Mouse (Mus musculus): ENCODE results near the gene Rnf41.

The Rnf41 gene

DNA sequence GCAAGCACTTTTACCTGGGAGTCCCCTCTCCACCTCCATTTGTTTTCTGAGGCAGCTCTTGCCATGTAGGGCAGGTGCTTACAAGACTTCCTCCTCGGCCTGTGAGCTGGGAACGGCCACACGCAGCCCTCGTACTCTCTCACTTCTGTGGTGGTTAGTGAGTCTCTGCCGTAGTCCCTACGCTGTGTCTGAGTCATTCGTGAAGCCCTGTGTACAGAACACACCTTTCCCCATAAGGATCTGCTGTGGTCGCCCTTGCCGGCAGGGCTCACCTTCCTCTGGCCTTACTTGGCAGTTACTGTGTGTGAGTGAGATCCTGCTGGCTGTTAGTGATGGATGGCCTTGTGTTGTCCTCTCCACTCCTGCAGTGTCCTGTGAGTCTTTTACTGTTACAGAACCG, 23.2 kb downstream of the Rnf41 start:
- no peak for DNase-seq

GRCm38 (mm10) chr10:128435186-128435823, 23.8 kb downstream of the Rnf41 start:
- DNase-seq = peak; percentile 85

GRCm38 (mm10) chr10:128435873-128436272, 24.4 kb downstream of the Rnf41 start:
- no peak for DNase-seq

GRCm38 (mm10) chr10:128436376-128436775, 24.9 kb downstream of the Rnf41 start:
- DNase-seq = no peak

GRCm38 (mm10) chr10:128438675-128439279, 27.3 kb downstream of the Rnf41 start:
- peak; percentile 16 for DNase-seq

GRCm38 (mm10) chr10:128440407-128440806, 28.9 kb downstream of the Rnf41 start:
- peak; percentile 32 for DNase-seq

DNA sequence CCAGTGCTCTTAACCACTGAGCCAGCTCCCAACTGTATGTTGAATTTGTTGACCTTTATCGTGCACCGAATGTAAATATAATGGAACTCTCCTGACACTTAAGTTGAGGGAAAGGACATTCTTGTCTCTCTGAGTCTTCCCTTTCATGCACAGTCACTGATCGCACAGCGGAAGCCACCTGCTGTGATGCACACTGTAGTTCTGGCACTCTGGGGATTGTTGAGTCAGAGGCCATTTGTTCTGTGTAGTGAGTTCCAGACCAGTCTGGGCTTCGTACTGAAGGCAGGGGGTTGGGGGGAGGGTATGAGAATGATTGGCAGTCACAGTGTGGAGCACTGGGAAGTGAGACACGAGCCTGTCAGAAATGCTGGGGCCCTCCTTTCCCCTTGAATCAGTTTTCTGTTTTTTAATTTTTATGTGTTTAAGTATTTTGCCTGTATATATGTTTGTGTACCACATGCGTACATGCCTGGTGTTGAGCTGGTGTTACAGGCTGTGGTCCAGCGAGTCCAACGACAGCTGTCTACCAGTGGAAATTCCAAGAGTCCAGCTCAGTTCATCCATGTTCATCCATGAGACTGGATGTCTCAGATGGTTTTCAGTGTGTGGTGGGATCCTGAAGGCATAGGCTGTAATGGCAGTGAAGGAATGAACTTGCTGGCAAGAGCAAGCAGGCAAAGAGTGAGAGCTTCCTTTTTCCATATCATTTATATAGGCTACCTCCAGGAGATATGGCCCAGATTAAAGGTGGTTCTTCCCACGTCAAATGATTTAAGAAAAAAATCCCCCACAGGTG, 30.1 kb downstream of the Rnf41 start:
- DNase-seq = no peak

DNA sequence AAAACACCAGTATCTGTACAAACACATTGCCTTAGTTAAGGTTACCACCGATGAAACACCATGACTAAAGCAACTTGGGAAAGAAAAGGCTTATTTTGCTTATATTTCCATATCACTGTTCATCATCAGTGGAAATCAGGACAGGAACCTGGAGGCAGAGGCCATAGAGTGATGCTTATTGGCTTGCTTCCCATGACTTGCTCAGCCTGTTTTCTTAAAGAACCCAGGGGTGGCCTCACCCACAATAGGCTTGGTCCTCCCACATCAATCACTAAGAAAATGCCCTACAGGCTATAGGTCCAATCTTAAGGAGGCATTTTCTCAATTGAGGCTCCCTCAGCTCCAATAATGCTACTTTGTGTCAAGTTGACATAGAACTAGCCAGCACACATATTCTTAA, 31.3 kb downstream of the Rnf41 start:
- DNase-seq = no peak

DNA sequence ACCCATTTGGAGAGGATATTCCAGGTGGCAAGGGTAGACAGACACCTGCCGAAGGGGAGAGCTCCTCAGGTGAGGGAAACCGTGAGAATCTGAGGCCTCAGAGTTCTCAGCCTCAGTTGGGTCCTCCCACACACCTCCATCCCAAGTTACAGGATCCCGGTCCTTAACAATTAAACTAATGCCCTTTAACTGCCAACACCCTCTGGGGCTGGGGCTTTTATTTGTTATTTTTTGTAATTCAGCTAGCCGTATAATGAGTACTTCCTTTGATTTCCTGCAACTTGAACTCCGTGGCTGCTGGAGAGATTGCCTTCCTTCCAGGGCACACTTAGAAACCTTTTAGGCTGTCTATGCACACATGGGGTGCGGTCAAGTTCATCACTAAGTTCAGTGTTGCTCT, 32.9 kb downstream of the Rnf41 start:
- DNase-seq = no peak

DNA sequence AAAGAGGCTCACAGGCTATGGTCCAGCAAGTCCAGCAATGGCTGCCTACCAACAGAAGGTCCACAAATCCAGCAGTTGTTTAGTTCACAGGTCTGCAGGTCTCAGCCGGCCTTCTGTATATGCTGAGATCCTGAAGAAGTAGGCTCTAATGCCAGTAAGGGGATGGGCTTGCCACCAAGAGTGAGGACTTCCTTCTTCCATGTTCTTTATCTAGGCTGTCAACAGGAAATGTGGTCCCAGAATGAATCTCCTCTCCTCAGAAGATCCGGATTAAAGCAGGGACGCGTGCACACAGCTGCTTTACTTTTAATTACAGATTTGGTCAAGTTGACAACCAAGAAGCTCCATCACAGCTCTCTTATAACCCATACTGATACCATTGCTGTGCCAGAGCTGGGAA, 34.0 kb downstream of the Rnf41 start:
- peak; percentile 13 for DNase-seq

- DNase-seq = no peak
These were observed 39.6 kb downstream of the Rnf41 start for GRCm38 (mm10) chr10:128451014-128451413.

DNA sequence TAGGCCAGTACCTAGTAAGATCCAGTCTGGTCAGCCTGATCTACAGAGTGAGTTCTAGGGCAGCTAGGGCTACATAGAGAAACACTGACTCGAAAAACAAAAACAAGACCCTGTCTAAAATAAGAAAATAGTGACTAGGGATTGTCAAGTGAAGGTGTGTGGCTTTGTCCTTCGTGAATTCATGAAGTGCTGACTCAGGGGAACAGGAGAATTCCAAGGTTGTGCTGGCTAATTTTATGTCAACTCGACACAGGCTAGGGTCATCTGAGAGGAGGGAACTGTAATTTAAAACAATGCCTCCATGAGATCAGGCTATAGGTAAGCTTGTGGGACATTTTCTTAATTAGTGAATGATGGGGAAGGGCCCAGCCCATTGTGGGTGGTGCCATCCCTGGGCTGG, 43.0 kb downstream of the Rnf41 start:
- DNase-seq = no peak

DNA sequence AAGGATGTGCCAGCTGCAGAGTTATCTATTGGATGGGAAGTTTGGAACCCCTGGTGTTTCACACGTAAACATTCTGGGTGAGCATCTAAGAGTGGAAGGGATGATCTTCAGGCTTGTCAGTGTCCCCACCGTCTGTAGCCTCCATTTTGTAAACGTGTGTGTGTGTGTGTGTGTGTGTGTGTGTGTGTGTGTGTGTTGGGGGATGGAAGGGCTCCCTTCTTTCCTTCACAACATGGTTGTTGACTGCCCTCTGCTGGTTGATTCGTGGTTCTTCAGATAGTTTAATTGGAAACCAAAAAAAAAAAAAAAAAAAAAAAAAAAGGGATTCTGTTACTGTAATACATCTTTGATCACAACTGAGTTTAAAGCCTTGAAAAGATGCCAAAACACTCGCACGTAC, 43.8 kb downstream of the Rnf41 start:
- DNase-seq = peak; percentile 62

DNA sequence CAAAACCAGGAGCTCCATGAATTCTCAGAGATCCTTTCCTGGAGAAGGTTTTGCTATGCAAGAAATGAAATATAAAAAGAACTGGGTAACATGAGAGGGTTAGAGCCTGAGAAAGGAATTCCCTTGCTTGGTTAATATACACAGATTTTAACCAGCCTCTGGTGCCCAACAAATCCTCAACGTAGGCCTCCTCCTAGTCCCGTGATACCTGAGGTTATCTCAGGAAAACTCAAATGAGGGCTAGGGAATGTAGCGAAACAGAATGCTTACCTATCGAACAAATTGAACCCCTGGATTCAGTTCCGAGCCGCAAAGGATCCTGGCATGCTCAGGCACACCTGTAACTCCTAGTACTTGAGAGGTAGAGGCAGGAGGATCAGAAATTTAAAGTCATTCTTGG, 46.2 kb downstream of the Rnf41 start:
- peak; percentile 11 for DNase-seq

- peak; percentile 92 for DNase-seq
These were observed 46.9 kb downstream of the Rnf41 start for GRCm38 (mm10) chr10:128458348-128458718.

- peak; percentile 86 for DNase-seq
These were observed 47.4 kb downstream of the Rnf41 start, which contains the start of gene Smarcc2 for GRCm38 (mm10) chr10:128458719-128459408. Smarcc2 (plus strand) TSS chr10:128459248.

- DNase-seq = peak; percentile 51
These were observed 48.2 kb downstream of the Rnf41 start for GRCm38 (mm10) chr10:128459409-128460269.

- peak; percentile 11 for DNase-seq
These were observed 48.8 kb downstream of the Rnf41 start for GRCm38 (mm10) chr10:128460270-128460630.

- no peak for DNase-seq
These were observed 62.9 kb downstream of the Rnf41 start for GRCm38 (mm10) chr10:128474366-128474765.

- no peak for DNase-seq
These were observed 74.9 kb downstream of the Rnf41 start for GRCm38 (mm10) chr10:128486370-128486769.

DNA sequence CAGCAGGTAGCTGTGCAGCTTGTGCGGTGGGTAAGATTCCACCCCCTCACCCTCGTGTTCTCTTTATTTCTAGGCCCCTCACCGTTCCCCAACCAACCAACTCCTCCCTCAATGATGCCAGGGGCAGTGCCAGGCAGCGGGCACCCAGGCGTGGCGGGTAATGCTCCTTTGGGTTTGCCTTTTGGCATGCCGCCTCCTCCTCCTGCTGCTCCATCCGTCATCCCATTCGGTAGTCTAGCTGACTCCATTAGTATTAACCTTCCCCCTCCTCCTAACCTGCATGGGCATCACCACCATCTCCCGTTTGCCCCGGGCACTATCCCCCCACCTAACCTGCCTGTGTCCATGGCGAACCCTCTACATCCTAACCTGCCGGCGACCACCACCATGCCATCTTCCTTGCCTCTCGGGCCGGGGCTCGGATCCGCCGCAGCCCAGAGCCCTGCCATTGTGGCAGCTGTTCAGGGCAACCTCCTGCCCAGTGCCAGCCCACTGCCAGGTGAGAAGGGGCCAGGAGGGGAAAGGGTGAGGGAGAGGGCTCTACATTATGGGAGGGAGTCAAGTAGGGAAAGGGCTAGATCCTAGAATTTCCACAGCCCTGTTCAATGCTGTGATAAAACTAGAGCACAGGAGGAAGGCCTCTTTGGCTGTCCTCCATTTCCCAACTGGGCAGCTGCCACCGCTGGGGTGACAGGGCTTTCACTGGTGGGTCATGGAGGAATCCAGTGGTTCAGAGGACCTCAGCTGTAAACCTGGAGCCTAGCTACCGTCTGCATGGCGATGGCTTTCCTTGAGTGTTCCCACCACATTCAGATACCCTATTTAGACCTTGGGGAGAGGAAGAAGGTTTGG, 76.6 kb downstream of the Rnf41 start:
- DNase-seq = no peak

GRCm38 (mm10) chr10:128488776-128489175, 77.3 kb downstream of the Rnf41 start:
- DNase-seq = no peak

Measured in kidney, adult 18-20 months (tissue).